Mouse (Mus musculus): ENCODE data around the gene Dlec1.

- TF ChIP-seq CTCF (IDR thresholded peaks at IDR 0.05; ENCODE audit: borderline replicate concordance, insufficient read depth, low read length), result peak; percentile 46
- TF ChIP-seq POLR2A (IDR thresholded peaks at IDR 0.05; ENCODE audit: low read depth, low read length), result no peak
These were observed 54.3 kb downstream of the Dlec1 start, which contains the start of gene Acaa1b for GRCm38 (mm10) chr9:119156278-119157201.
